Mouse (Mus musculus) liver, adult 2 months (tissue): ENCODE measurements at regions not wholly inside any gene's neighbourhood (a gene's known extent, or its start where the extent isn't known, plus 50 kb on each side); places are given as distances from the start of the nearest gene placed in this dataset.

ENCODE experiments used
- CTCF ChIP-seq: fragments of 200-500 bp; IDR thresholded peaks from 2 replicates; pipeline ENCODE4 v1.5.1; 2011; ENCODE audit warnings: low read depth, low read length, control low read depth
- POLR2A ChIP-seq: fragments of 200-500 bp; IDR thresholded peaks from 2 replicates; pipeline ENCODE4 v1.6.1; 2011; ENCODE audit warnings: low read length, control low read depth; ENCODE audit not compliant: insufficient read depth; ENCODE audit errors: extremely low read depth

GRCm38 (mm10) chr17:15228077-15228476 is 148.6 kb downstream of the Dll1 start:
- no peak for TF ChIP-seq CTCF
- TF ChIP-seq POLR2A = no peak
